ENCODE assay signal across 8 mouse cellular contexts in genomic region chr12:75766885-75767317, GRCm38 (mm10). TPM values are rescaled to one million over a fixed set of nuclear protein-coding genes. Genes with fewer than 3 reads are reported as not detected.
A peak's percentile ranks its signal among the peaks of the same experiment; 100 is the strongest.
DNase-seq lines count a peak whose midpoint lies in the region; ATAC-seq lines count a peak whose summit lies in the region.

No protein-coding gene starts in this region.

- H3K27ac ChIP-seq in embryonic facial prominence, embryonic 14.5 days (replicated peaks; ENCODE audit: low read depth, low read length) = 0 out of 2 replicates have a peak overlapping the region, but pooled peaks have one; percentile 10
- no peak overlapping the region for H3K27ac ChIP-seq in forebrain, embryonic 15.5 days (replicated peaks)
- H3K27ac ChIP-seq in hindbrain, embryonic 11.5 days (ENCODE audit: low read depth, low read length) = no peak overlapping the region
- no peak overlapping the region for H3K27ac ChIP-seq in midbrain, embryonic 16.5 days (ENCODE audit: low read length)

- H3K36me3 ChIP-seq in embryonic facial prominence, embryonic 14.5 days (ENCODE audit: control insufficient read depth, insufficient read depth, low read length) = no peaks in the 10 kb centered on the region
- no peaks in the 10 kb centered on the region for H3K36me3 ChIP-seq in forebrain, embryonic 15.5 days
- no peaks in the 10 kb centered on the region for H3K36me3 ChIP-seq in hindbrain, embryonic 11.5 days (ENCODE audit: control insufficient read depth, insufficient read depth, low read length)
- H3K36me3 ChIP-seq in midbrain, embryonic 16.5 days (ENCODE audit: control insufficient read depth, insufficient read depth, low read length) = no peaks in the 10 kb centered on the region

- no peak overlapping the region for H3K4me2 ChIP-seq in embryonic facial prominence, embryonic 14.5 days (ENCODE audit: low read depth, low read length)
- no peak overlapping the region for H3K4me2 ChIP-seq in forebrain, embryonic 15.5 days (replicated peaks)
- H3K4me2 ChIP-seq in hindbrain, embryonic 11.5 days (replicated peaks; ENCODE audit: low read depth, low read length) = no peak overlapping the region
- no peak overlapping the region for H3K4me2 ChIP-seq in midbrain, embryonic 16.5 days (ENCODE audit: low read length)

- no peak overlapping the region for H3K4me3 ChIP-seq in embryonic facial prominence, embryonic 14.5 days (ENCODE audit: low read depth, low read length)
- no peak overlapping the region for H3K4me3 ChIP-seq in forebrain, embryonic 15.5 days
- no peak overlapping the region for H3K4me3 ChIP-seq in hindbrain, embryonic 11.5 days (ENCODE audit: low read depth, low read length)
- no peak overlapping the region for H3K4me3 ChIP-seq in midbrain, embryonic 16.5 days (ENCODE audit: low read depth, low read length)

- H3K4me1 ChIP-seq in embryonic facial prominence, embryonic 14.5 days (ENCODE audit: control insufficient read depth, insufficient read depth, low read length) = no peaks in the 10 kb centered on the region
- no peaks in the 10 kb centered on the region for H3K4me1 ChIP-seq in forebrain, embryonic 15.5 days
- no peaks in the 10 kb centered on the region for H3K4me1 ChIP-seq in hindbrain, embryonic 11.5 days (replicated peaks; ENCODE audit: control insufficient read depth, insufficient read depth, low read length)
- H3K4me1 ChIP-seq in midbrain, embryonic 16.5 days (ENCODE audit: control insufficient read depth, insufficient read depth, low read length) = no peaks in the 10 kb centered on the region

- DNase-seq in adrenal gland, postnatal 10 days = peak; percentile 17
- DNase-seq in adrenal gland, adult 2 months = no peak
- DNase-seq in embryonic facial prominence, embryonic 14.5 days (ENCODE audit: low spot score) = peak; percentile 48
- DNase-seq in heart, postnatal 4 days = peak; percentile 30
- no peak for DNase-seq in hindbrain, embryonic 11.5 days (ENCODE audit: low spot score)

- WGBS in embryonic facial prominence, embryonic 14.5 days = 34% methylated on average over 8 of the region's 8 CpGs
- WGBS in forebrain, embryonic 15.5 days = 73% methylated on average over 8 of the region's 8 CpGs
- 74% methylated on average over 8 of the region's 8 CpGs for WGBS in hindbrain, embryonic 11.5 days
- 70% methylated on average over 8 of the region's 8 CpGs for WGBS in midbrain, embryonic 16.5 days

- H3K27me3 ChIP-seq in embryonic facial prominence, embryonic 14.5 days (replicated peaks; ENCODE audit: control insufficient read depth, insufficient read depth, low read length) = no peaks in the 10 kb centered on the region
- no peaks in the 10 kb centered on the region for H3K27me3 ChIP-seq in forebrain, embryonic 15.5 days
- H3K27me3 ChIP-seq in hindbrain, embryonic 11.5 days (ENCODE audit: control insufficient read depth, insufficient read depth, low read length) = no peaks in the 10 kb centered on the region
- no peaks in the 10 kb centered on the region for H3K27me3 ChIP-seq in midbrain, embryonic 16.5 days (ENCODE audit: control insufficient read depth, insufficient read depth, low read depth, low read length)

- no peak; the same call in 1 of the 2 replicates for ATAC-seq in embryonic facial prominence, embryonic 14.5 days (ENCODE audit: low read depth)
- ATAC-seq in megakaryocyte progenitor cell, adult 5-6 weeks (replicated peaks; ENCODE audit: poor library complexity) = 0 out of 2 replicates have a peak, but pooled peaks have one; percentile 9
- ATAC-seq in forebrain, embryonic 15.5 days (replicated peaks) = no peak
- no peak for ATAC-seq in hindbrain, embryonic 11.5 days (ENCODE audit: low FRiP score)
- no peak for ATAC-seq in midbrain, embryonic 16.5 days

- 0 out of 2 replicates have a peak overlapping the region, but pooled peaks have one; percentile 5 for H3K9ac ChIP-seq in embryonic facial prominence, embryonic 14.5 days (ENCODE audit: low read depth, low read length)
- no peak overlapping the region for H3K9ac ChIP-seq in forebrain, embryonic 15.5 days (replicated peaks)
- H3K9ac ChIP-seq in hindbrain, embryonic 11.5 days (ENCODE audit: low read depth, low read length) = no peak overlapping the region
- H3K9ac ChIP-seq in midbrain, embryonic 16.5 days (ENCODE audit: low read depth, low read length) = no peak overlapping the region

- no peaks in the 10 kb centered on the region for H3K9me3 ChIP-seq in embryonic facial prominence, embryonic 14.5 days (ENCODE audit: control insufficient read depth, low read length)
- no peaks in the 10 kb centered on the region for H3K9me3 ChIP-seq in forebrain, embryonic 15.5 days
- H3K9me3 ChIP-seq in hindbrain, embryonic 11.5 days (ENCODE audit: control insufficient read depth, low read length) = no peaks in the 10 kb centered on the region
- H3K9me3 ChIP-seq in midbrain, embryonic 16.5 days (replicated peaks; ENCODE audit: control insufficient read depth, low read length, poor library complexity, severe bottlenecking) = no peaks in the 10 kb centered on the region

RNA-seq across cellular contexts. Expression of gene Sgpp1, which starts 31.4 kb away (rescaled TPM):
- total RNA-seq in adrenal gland, postnatal 10 days (2021) = 10 to 100 TPM; 42.7 to 57.5 TPM
- total RNA-seq in adrenal gland, adult 2 months (2021) = 100 to 1,000 TPM; 141 to 178 TPM
- 143 and 152 TPM in 2 replicates for polyA plus RNA-seq in adrenal gland, adult 2 months (2012; rRNA removed)
- polyA plus RNA-seq in embryonic facial prominence, embryonic 14.5 days (2014; fragmentation: Nextera tagmentation; extraction: Ambion mirVana) = 28.1 and 31.6 TPM in 2 replicates
- total RNA-seq in heart, postnatal 4 days (2021) = 10 to 100 TPM; 18.3 to 20.0 TPM
- 85.2 and 93.9 TPM in 2 replicates for total RNA-seq in megakaryocyte progenitor cell, adult 5-6 weeks (2015)
- total RNA-seq in megakaryocyte progenitor cell, adult 5-6 weeks (2017) = 66.5 and 75.7 TPM in 2 replicates
- 14.8 and 15.8 TPM in 2 replicates for polyA plus RNA-seq in forebrain, embryonic 15.5 days (2015; fragmentation: Nextera tagmentation; extraction: Ambion mirVana)
- polyA plus RNA-seq in hindbrain, embryonic 11.5 days (2014; fragmentation: Nextera tagmentation; extraction: Ambion mirVana) = 8.1 and 10.1 TPM in 2 replicates
- 10.9 and 12.0 TPM in 2 replicates for polyA plus RNA-seq in midbrain, embryonic 16.5 days (2015; fragmentation: Nextera tagmentation; extraction: Ambion mirVana)

RNA-seq across cellular contexts. Expression of gene Syne2, which starts 51.0 kb away (rescaled TPM):
- total RNA-seq in adrenal gland, postnatal 10 days (2021) = 10 to 100 TPM; 46.8 to 78.3 TPM
- total RNA-seq in adrenal gland, adult 2 months (2021) = 10 to 100 TPM; 44.3 to 45.1 TPM
- polyA plus RNA-seq in adrenal gland, adult 2 months (2012; rRNA removed) = 19.1 and 19.5 TPM in 2 replicates
- polyA plus RNA-seq in embryonic facial prominence, embryonic 14.5 days (2014; fragmentation: Nextera tagmentation; extraction: Ambion mirVana) = 36.6 and 39.4 TPM in 2 replicates
- total RNA-seq in heart, postnatal 4 days (2021) = 10 to 100 TPM; 55.3 to 65.4 TPM
- 4.3 and 5.1 TPM in 2 replicates for total RNA-seq in megakaryocyte progenitor cell, adult 5-6 weeks (2015)
- total RNA-seq in megakaryocyte progenitor cell, adult 5-6 weeks (2017) = 6.8 TPM in 2 replicates
- 116 and 117 TPM in 2 replicates for polyA plus RNA-seq in forebrain, embryonic 15.5 days (2015; fragmentation: Nextera tagmentation; extraction: Ambion mirVana)
- polyA plus RNA-seq in hindbrain, embryonic 11.5 days (2014; fragmentation: Nextera tagmentation; extraction: Ambion mirVana) = 75.2 and 97.5 TPM in 2 replicates
- 41.4 and 51.6 TPM in 2 replicates for polyA plus RNA-seq in midbrain, embryonic 16.5 days (2015; fragmentation: Nextera tagmentation; extraction: Ambion mirVana)

Comparison
In these comparisons a context has a peak if more than half of its experiments do, and no peak if none do; other contexts are left out.
1. DNase-seq: peak in adrenal gland, postnatal 10 days (single experiment), embryonic facial prominence, embryonic 14.5 days (single experiment) and heart, postnatal 4 days (single experiment); none in adrenal gland, adult 2 months (single experiment) and hindbrain, embryonic 11.5 days (single experiment).